Mouse (Mus musculus): Measurements from ENCODE around the gene Tsga10ip. TPM values are rescaled to one million over a fixed set of nuclear protein-coding genes. Genes with fewer than 3 reads are reported as not detected.

Gene Tsga10ip
- polyA plus RNA-seq, 1 experiment from 2014 or later = 0.44 TPM

- no peak overlapping the region for H3K4me3 ChIP-seq (ENCODE audit: low read depth, low read length)
- peaks cover 28% of the 10 kb centered on the region for H3K36me3 ChIP-seq (ENCODE audit: control insufficient read depth, insufficient read depth, low read length)
- H3K4me2 ChIP-seq (replicated peaks; ENCODE audit: low read depth) = no peak overlapping the region
- no peaks in the 10 kb centered on the region for H3K9me3 ChIP-seq (ENCODE audit: control insufficient read depth, low read length)
- no peak overlapping the region for H3K9ac ChIP-seq (ENCODE audit: low read length)
- no peaks in the 10 kb centered on the region for H3K27me3 ChIP-seq (ENCODE audit: control insufficient read depth, insufficient read depth, low read length)
- ATAC-seq (ENCODE audit: low FRiP score, low TSS enrichment) = no peak
- no peak overlapping the region for H3K27ac ChIP-seq (replicated peaks)
- DNase-seq (ENCODE audit: low spot score) = no peak
- TF ChIP-seq EP300 (optimal IDR thresholded peaks at IDR 0.05) = no peak
- TF ChIP-seq CTCF (IDR thresholded peaks at IDR 0.05; ENCODE audit: low read depth) = no peak
- 92% methylated on average over 1 of the region's 1 CpGs for WGBS
- no peaks in the 10 kb centered on the region for H3K4me1 ChIP-seq (replicated peaks; ENCODE audit: control insufficient read depth, insufficient read depth)
Measured at GRCm38 (mm10) chr19:5377446-5377845, 24.9 kb downstream of the Tsga10ip start.

- Histone ChIP-seq H3K4me3 (ENCODE audit: low read depth, low read length) (no peak overlapping the region), H3K9me3 (ENCODE audit: control insufficient read depth, low read length) (no peaks in the 10 kb centered on the region), H3K4me1 (replicated peaks; ENCODE audit: control insufficient read depth, insufficient read depth) (no peaks in the 10 kb centered on the region), H3K4me2 (replicated peaks; ENCODE audit: low read depth) (no peak overlapping the region), H3K27ac (replicated peaks) (no peak overlapping the region), H3K36me3 (ENCODE audit: control insufficient read depth, insufficient read depth, low read length) (peaks cover 30% of the 10 kb centered on the region), H3K9ac (ENCODE audit: low read length) (no peak overlapping the region), H3K27me3 (ENCODE audit: control insufficient read depth, insufficient read depth, low read length) (no peaks in the 10 kb centered on the region)
- ATAC-seq (ENCODE audit: low FRiP score, low TSS enrichment) = no peak
- 59% methylated on average over 4 of the region's 4 CpGs for WGBS
- TF ChIP-seq EP300 (optimal IDR thresholded peaks at IDR 0.05) (no peak), CTCF (IDR thresholded peaks at IDR 0.05; ENCODE audit: low read depth) (no peak)
- DNase-seq (ENCODE audit: low spot score) = no peak
Measured at GRCm38 (mm10) chr19:5374748-5375147, 27.6 kb downstream of the Tsga10ip start.

GRCm38 (mm10) chr19:5374177-5374576 lies 28.1 kb downstream of the Tsga10ip start:
- DNase-seq (ENCODE audit: low spot score) (no peak), ATAC-seq (ENCODE audit: low FRiP score, low TSS enrichment) (no peak)
- no peaks in the 10 kb centered on the region for H3K27me3 ChIP-seq (ENCODE audit: control insufficient read depth, insufficient read depth, low read length)
- no peak for TF ChIP-seq EP300 (optimal IDR thresholded peaks at IDR 0.05)
- TF ChIP-seq CTCF (IDR thresholded peaks at IDR 0.05; ENCODE audit: low read depth) = no peak
- H3K9ac ChIP-seq (ENCODE audit: low read length) = no peak overlapping the region
- H3K4me2 ChIP-seq (replicated peaks; ENCODE audit: low read depth) = no peak overlapping the region
- no peak overlapping the region for H3K27ac ChIP-seq (replicated peaks)
- no peak overlapping the region for H3K4me3 ChIP-seq (ENCODE audit: low read depth, low read length)
- H3K4me1 ChIP-seq (replicated peaks; ENCODE audit: control insufficient read depth, insufficient read depth) = no peaks in the 10 kb centered on the region
- peaks cover 25% of the 10 kb centered on the region for H3K36me3 ChIP-seq (ENCODE audit: control insufficient read depth, insufficient read depth, low read length)
- H3K9me3 ChIP-seq (ENCODE audit: control insufficient read depth, low read length) = no peaks in the 10 kb centered on the region
- 79% methylated on average over 4 of the region's 4 CpGs for WGBS

- Histone ChIP-seq H3K4me2 (replicated peaks; ENCODE audit: low read depth) (no peak overlapping the region), H3K9me3 (ENCODE audit: control insufficient read depth, low read length) (no peaks in the 10 kb centered on the region), H3K36me3 (ENCODE audit: control insufficient read depth, insufficient read depth, low read length) (peaks cover 17% of the 10 kb centered on the region; the same call in 1 of the 2 replicates), H3K27ac (replicated peaks) (no peak overlapping the region), H3K4me1 (replicated peaks; ENCODE audit: control insufficient read depth, insufficient read depth) (no peaks in the 10 kb centered on the region; the same call in 1 of the 2 replicates), H3K4me3 (ENCODE audit: low read depth, low read length) (no peak overlapping the region), H3K27me3 (ENCODE audit: control insufficient read depth, insufficient read depth, low read length) (no peaks in the 10 kb centered on the region), H3K9ac (ENCODE audit: low read length) (no peak overlapping the region)
- no peak for TF ChIP-seq EP300 (optimal IDR thresholded peaks at IDR 0.05)
- ATAC-seq (ENCODE audit: low FRiP score, low TSS enrichment) (no peak), DNase-seq (ENCODE audit: low spot score) (no peak)
- WGBS = 93% methylated on average over 7 of the region's 7 CpGs
Measured at GRCm38 (mm10) chr19:5372724-5373123, 29.6 kb downstream of the Tsga10ip start.

GRCm38 (mm10) chr19:5370932-5371331 lies 31.4 kb downstream of the Tsga10ip start:
- no peak for DNase-seq (ENCODE audit: low spot score)
- peaks cover 17% of the 10 kb centered on the region; the same call in 1 of the 2 replicates for H3K36me3 ChIP-seq (ENCODE audit: control insufficient read depth, insufficient read depth, low read length)
- H3K4me2 ChIP-seq (replicated peaks; ENCODE audit: low read depth) = no peak overlapping the region
- no peak overlapping the region for H3K27ac ChIP-seq (replicated peaks)
- peaks cover 2% of the 10 kb centered on the region; the same call in 1 of the 2 replicates for H3K4me1 ChIP-seq (replicated peaks; ENCODE audit: control insufficient read depth, insufficient read depth)
- H3K27me3 ChIP-seq (ENCODE audit: control insufficient read depth, insufficient read depth, low read length) = no peaks in the 10 kb centered on the region
- WGBS = 85% methylated on average over 3 of the region's 3 CpGs
- H3K9ac ChIP-seq (ENCODE audit: low read length) = no peak overlapping the region
- no peak overlapping the region for H3K4me3 ChIP-seq (ENCODE audit: low read depth, low read length)
- TF ChIP-seq EP300 (optimal IDR thresholded peaks at IDR 0.05) = no peak
- peak; percentile 59 for TF ChIP-seq CTCF (IDR thresholded peaks at IDR 0.05; ENCODE audit: low read depth)
- H3K9me3 ChIP-seq (ENCODE audit: control insufficient read depth, low read length) = no peaks in the 10 kb centered on the region
- no peak for ATAC-seq (ENCODE audit: low FRiP score, low TSS enrichment)

DNA sequence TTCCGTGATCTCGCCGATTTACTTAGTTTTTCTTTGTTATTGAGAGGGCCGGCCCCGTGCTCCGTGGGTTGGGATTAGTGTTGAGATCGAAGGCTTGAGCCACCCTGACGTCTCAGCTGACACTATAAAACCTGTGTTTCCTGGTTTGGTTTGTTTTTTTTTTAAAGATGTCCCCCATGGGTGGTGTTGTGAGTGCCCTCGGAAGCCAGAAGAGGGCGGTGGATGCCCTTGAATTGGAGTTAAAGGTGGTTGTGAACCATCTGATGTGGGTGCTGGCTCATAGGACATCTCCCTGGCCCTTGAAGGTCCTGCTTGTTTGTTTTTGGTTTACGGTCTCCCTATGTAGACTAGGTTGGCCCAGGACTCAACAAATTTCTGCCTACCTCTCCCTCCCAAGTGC lies 34.9 kb downstream of the Tsga10ip start:
- TF ChIP-seq CTCF (IDR thresholded peaks at IDR 0.05; ENCODE audit: low read depth) (peak; percentile 59), EP300 (optimal IDR thresholded peaks at IDR 0.05) (no peak)
- H3K27ac ChIP-seq (replicated peaks) = peak overlapping the region; percentile 96
- peak overlapping the region; percentile 93 for H3K4me2 ChIP-seq (replicated peaks; ENCODE audit: low read depth)
- no peaks in the 10 kb centered on the region for H3K27me3 ChIP-seq (ENCODE audit: control insufficient read depth, insufficient read depth, low read length)
- peak overlapping the region; percentile 54 for H3K9ac ChIP-seq (ENCODE audit: low read length)
- no peak for ATAC-seq (ENCODE audit: low FRiP score, low TSS enrichment)
- H3K4me1 ChIP-seq (replicated peaks; ENCODE audit: control insufficient read depth, insufficient read depth) = peaks cover 6% of the 10 kb centered on the region; the same call in 1 of the 2 replicates
- H3K4me3 ChIP-seq (ENCODE audit: low read depth, low read length) = peak overlapping the region; percentile 55
- 9% methylated on average over 11 of the region's 11 CpGs for WGBS
- peaks cover 17% of the 10 kb centered on the region; the same call in 1 of the 2 replicates for H3K36me3 ChIP-seq (ENCODE audit: control insufficient read depth, insufficient read depth, low read length)
- H3K9me3 ChIP-seq (ENCODE audit: control insufficient read depth, low read length) = no peaks in the 10 kb centered on the region
- peak; percentile 37 for DNase-seq (ENCODE audit: low spot score)

All from stomach, postnatal 0 days (tissue).